Mouse (Mus musculus): ENCODE data around the gene Sh2d3c.

Sh2d3c gene

GRCm38 (mm10) chr2:32700966-32701743, 19.7 kb upstream of the Sh2d3c start:
- DNase-seq: no peak

DNA sequence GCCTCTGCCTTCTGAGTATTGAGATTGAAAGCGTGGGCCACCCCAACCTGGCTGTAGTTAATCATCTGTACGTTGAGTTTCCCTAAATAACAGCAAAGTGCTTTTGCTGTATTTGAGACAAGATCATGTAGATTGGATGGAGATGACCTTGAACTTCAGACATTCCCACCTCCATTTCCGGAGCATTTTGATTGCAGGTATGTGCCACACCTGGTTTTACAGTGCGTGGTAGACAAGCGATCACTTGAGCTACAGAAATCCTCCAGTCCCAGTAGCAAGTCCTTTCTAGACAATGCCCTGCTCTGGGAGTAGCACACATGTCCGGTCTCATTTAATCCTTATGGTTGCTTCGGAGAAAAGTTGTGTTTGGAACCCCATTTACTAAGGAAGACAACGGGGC, 17.8 kb upstream of the Sh2d3c start:
- no peak for DNase-seq

- no peak for DNase-seq
Observed at GRCm38 (mm10) chr2:32704021-32704421, 16.8 kb upstream of the Sh2d3c start, which contains the start of gene Fpgs. TSS of gene Fpgs (minus strand) at chr2:32704145.

- no peak for DNase-seq
Observed at GRCm38 (mm10) chr2:32705018-32705417, 15.8 kb upstream of the Sh2d3c start.

- no peak for DNase-seq
Observed at GRCm38 (mm10) chr2:32706971-32707370, 13.9 kb upstream of the Sh2d3c start.

- peak; percentile 71 for DNase-seq
Observed at GRCm38 (mm10) chr2:32708643-32709042, 12.2 kb upstream of the Sh2d3c start.

DNA sequence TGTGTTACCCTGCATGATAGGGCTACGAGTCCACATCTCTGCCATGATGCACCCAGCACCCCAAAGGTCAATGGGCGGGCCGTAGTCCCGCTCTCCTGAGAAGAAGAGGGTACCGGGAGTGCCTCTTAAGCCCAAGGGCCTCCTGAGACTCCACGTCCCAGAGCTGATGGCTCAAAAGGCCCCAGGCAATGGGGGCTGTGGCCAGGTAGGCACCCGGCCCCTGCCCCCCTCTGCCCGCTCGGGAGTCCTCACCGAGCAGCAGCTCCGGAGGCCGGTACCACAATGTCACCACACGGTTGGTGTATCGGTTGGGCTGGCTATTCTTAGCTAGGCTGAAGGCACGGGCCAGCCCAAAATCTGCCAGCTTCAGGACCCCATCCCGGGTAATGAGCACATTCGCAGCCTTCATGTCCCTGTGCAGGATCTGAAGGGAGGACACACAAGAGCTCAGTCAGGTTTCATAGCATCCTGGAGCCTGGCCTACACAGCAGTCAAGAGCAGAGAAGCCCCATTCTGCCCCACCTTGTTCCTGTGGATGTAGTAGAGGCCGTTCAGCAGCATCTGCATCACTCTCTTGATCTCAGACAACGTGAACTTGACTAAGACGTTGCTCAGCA, 11.2 kb upstream of the Sh2d3c start:
- no peak for DNase-seq

GRCm38 (mm10) chr2:32710425-32710824, 10.4 kb upstream of the Sh2d3c start:
- DNase-seq: no peak

DNA sequence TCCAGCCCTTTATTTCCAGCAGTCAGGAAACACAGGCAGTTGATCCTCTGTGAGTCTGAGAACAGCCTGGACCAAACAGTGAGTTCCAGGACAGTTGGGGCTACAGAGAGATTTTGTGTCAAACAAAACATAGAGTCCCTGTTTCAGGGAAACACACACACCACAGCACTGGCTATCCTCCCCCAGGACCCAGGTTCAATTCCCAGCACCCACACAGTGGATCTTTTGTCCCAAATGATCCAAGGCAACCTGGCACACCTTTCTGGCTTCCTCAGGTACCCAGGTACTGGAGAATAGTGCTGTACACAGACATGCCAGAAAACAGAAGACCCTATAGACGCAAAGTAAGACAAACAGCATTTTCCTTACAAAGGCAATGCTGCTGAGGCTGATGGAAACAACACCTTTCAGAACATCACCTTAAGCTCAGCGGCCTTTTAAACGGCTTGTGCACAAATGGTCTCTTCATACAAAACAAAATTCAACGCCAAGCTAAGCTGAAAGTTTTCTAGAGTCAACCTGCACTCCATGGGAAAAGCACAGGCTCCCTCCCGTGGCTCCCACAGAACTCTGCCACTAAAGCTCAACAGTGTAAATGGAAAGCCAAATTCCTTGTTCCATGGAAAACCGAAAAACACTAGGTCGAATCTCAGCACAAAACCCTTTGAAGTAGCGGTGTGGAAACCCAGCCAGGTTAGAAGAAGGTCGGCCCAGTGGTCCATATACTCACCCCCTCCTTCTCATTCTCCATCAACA, 9.4 kb upstream of the Sh2d3c start:
- no peak for DNase-seq

- peak; percentile 66 for DNase-seq
Observed at GRCm38 (mm10) chr2:32712108-32712551, 8.7 kb upstream of the Sh2d3c start.

- peak; percentile 95 for DNase-seq
Observed at GRCm38 (mm10) chr2:32712586-32712933, 8.3 kb upstream of the Sh2d3c start.

DNA sequence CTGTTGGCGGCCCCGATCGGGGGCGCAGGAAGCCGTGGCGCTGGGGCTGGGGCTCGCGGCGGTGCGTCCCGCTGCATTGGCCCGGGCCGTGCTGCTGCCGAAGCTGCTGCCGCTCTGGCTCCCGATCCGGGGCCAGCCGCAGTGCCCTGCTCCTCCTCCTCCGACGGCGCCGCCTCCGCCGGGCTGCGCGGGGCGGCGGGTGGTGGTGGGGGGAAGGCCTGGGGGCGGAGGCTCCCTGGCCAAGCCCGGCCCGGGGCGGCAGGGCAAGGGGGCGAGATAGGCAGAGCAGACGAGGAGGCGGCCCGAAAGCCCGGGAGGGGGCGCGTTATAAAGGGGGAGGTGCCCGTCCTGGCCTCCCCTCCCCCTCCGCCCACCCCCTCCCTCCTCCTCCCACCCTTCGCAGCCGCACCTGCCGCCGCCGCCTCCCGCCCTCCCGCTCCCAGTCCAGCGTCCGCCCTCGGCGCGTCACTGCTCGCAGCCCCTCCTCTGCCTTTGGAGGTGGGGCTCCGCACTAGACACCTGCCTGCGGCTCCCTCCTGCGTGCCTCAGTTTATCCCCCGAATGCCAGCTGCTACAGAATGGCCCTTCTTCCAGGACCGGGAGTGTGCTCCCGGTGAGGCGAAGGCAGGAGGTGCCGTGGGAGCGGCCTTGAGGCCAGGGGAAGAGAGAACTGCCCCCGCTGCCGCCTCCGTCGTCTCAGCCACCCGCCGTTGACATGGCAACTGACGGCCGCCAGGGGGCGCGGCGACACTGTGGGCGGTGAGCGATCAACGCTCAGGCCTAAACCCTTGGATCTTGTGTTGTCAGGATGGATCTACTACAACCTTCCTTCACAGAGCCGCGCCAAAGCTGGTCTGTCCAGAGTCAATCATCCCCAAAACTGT, 7.7 kb upstream of the Sh2d3c start, which contains the start of gene Cdk9:
Cdk9 (minus strand) TSS at position 143 of the 884 bp plus-strand sequence.
- DNase-seq: peak; percentile 95

GRCm38 (mm10) chr2:32714117-32714986, 6.5 kb upstream of the Sh2d3c start:
- DNase-seq: no peak

DNA sequence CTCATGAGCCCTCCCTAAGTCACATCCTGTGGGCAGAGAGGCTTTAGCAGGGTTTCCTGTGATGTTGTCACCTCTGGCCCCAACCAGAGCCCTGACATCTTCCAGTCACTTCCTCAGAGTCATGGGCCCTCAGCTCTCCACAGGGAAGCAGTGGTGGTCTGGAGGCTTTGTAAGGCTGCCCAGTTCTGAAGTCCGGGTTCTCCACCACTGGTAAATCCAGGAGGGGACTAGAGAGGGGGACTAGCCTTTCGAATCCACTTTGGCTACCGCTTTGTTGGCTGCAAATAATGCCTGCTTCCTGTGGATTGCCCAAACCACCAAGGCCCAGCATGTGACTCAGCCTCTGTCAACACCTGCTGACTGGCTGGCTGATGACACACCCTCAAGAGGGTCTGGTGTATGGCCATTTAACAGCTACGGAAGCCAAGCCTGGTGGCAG, 5.8 kb upstream of the Sh2d3c start:
- peak; percentile 46 for DNase-seq

GRCm38 (mm10) chr2:32718761-32719160, 2.1 kb upstream of the Sh2d3c start:
- no peak for DNase-seq

DNA sequence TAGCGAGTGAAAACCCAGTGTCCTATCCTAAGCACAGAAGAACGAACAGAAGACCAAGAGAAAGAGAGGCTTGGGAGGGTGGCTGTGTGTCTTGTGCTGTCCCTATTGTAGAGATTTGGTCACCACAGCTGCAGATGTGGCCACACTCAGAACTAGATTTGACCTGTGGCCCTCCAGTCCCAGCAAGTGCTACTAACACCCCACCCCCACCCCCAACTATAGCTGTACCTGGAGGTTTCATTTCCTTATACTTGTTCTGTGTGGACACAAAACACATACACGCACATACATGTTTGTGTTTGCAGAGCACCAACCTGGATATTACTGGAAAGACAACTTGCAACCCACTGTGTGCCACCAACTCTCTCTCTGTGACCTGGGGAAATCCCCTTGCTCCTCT, 802 bp upstream of the Sh2d3c start:
- DNase-seq: no peak

GRCm38 (mm10) chr2:32722046-32722445, 1.2 kb downstream of the Sh2d3c start:
- no peak for DNase-seq

GRCm38 (mm10) chr2:32722581-32722980, 1.7 kb downstream of the Sh2d3c start:
- DNase-seq: no peak

DNA sequence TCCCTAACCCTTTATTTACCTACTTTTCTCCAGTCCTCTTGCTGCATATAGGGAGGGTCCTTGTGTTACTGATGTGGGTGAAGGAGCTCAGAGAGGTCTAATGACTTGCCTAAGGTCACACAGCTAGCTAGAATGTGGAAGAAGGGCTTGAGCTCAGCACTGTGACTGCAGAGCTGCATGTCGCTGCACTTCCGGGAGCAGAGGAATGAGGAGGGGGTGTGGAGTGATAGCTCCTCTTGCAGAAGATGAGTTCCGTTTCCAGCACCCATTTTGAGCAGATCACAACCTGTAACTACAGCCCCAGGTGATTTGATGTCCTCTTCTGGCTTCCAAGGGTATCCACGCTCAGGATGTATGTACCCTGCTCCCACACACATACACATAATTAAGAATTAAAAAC, 3.3 kb downstream of the Sh2d3c start:
- DNase-seq: no peak

DNA sequence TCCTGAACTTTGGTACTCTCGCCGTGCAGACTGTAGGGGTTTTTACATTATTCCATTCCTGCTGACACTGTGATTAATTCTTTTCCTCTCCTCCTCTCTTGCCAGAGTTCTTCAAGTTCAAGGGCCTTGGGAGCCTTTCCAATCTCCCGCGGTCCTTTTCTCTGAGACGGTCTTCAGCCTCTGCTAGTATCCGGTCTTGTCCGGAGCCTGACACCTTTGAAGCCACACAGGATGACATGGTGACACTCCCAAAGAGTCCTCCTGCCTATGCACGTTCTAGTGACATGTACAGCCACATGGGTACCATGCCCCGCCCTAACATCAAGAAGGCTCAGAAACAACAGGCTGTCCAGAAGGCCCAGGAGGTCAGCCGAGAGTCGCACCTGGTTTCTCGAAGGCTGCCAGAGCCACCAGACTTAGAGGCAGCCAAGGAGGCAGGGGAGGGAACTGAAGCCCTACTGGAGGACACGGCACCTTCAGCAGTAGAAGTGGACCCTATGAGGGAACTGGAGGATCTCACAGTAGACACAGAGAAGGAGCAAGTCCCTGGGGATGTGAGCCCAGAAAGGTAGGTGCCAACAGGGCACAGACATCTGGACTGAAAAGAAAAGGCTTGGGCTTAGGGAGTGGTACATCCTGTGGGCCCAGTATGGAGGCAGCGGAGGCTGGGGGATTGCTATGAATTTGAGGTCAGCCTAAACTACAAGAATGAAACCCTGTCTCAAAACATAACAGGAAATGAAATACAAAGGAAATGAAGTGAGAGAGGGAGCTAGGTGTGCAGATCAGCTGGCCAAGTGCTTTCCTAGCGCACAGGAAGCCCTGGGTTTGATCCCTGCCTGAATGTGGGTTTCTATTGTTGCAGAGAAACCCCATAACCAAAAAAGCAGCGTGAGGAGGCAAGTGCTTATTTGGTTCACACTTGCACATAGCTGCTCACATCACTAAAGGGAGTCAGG, 4.3 kb downstream of the Sh2d3c start:
- DNase-seq: no peak

Data from lung, postnatal 14 days (tissue).